Mouse (Mus musculus): ENCODE data around the gene Asns. TPM values are rescaled to one million over a fixed set of nuclear protein-coding genes. Genes with fewer than 3 reads are reported as not detected.
"Not testable (repeated sequence)": the region's sequence is repeated elsewhere in the genome, so short reads cannot be mapped to it uniquely, and the experiment has no call there.

The Asns gene
- polyA plus RNA-seq, 1 experiment from 2014 or later, result 133 TPM

DNA sequence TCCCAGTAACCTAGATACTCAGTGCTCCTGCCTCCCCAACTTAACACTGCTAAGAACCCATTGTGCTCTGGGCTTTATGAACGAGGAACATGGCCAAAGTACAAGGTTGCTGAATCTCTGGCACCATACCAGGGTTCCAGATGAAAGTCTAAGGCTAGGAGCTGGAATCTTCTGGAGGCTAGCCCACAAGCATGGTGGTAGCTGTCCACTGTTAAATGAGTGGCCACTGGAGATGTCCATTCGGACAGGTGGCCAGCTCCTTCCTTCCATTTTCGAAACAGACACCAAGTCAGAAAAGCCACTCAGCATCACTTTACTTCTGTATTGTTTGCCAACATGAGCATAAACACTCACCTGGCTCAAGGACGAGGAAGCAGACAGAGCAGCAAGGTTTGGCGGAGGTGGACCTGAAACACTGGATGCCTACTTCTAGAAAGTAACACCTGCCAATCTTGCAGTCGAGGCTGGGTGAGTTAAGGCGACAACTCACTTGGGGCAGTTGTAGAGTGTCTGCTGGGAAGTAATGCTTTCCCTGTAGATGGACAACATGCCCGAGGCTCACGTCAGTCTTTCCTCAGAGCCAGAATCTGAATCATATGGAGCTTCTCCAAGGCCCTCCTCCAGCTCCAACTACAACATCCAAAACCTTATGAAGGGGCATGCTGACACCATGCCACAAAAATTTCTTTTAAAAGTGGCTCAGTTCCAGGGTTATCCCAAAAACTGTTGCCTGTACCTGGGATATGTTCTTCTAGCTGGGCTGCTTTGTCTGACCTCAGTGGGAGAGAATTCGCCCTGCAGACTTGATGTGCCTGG is 20.4 kb downstream of the Asns start:
- H3K9me3 ChIP-seq (ENCODE audit: control insufficient read depth, low read length), result no peaks in the 10 kb centered on the region
- H3K36me3 ChIP-seq (ENCODE audit: control insufficient read depth, insufficient read depth, low read length), result no peaks in the 10 kb centered on the region; the same call in 1 of the 2 replicates
- H3K4me3 ChIP-seq (ENCODE audit: low read depth, low read length), result no peak overlapping the region
- H3K4me2 ChIP-seq (replicated peaks; ENCODE audit: low read depth), result no peak overlapping the region
- DNase-seq (ENCODE audit: low spot score), result no peak
- H3K4me1 ChIP-seq (replicated peaks; ENCODE audit: control insufficient read depth, insufficient read depth), result no peaks in the 10 kb centered on the region
- ATAC-seq (ENCODE audit: low FRiP score, low TSS enrichment), result no peak
- H3K27me3 ChIP-seq (ENCODE audit: control insufficient read depth, insufficient read depth, low read length), result no peaks in the 10 kb centered on the region
- no peak for TF ChIP-seq CTCF (IDR thresholded peaks at IDR 0.05; ENCODE audit: low read depth)
- 79% methylated on average over 10 of the region's 10 CpGs for WGBS
- H3K27ac ChIP-seq (replicated peaks), result no peak overlapping the region
- H3K9ac ChIP-seq (ENCODE audit: low read length), result no peak overlapping the region

- H3K4me2 ChIP-seq (replicated peaks; ENCODE audit: low read depth), result no peak overlapping the region
- H3K9me3 ChIP-seq (ENCODE audit: control insufficient read depth, low read length), result no peaks in the 10 kb centered on the region
- no peaks in the 10 kb centered on the region for H3K4me1 ChIP-seq (replicated peaks; ENCODE audit: control insufficient read depth, insufficient read depth)
- WGBS, result 61% methylated on average over 3 of the region's 3 CpGs
- DNase-seq (ENCODE audit: low spot score), result no peak
- H3K9ac ChIP-seq (ENCODE audit: low read length), result no peak overlapping the region
- no peaks in the 10 kb centered on the region for H3K27me3 ChIP-seq (ENCODE audit: control insufficient read depth, insufficient read depth, low read length)
- no peaks in the 10 kb centered on the region; the same call in 1 of the 2 replicates for H3K36me3 ChIP-seq (ENCODE audit: control insufficient read depth, insufficient read depth, low read length)
- TF ChIP-seq EP300 (optimal IDR thresholded peaks at IDR 0.05), result no peak
- no peak for TF ChIP-seq CTCF (IDR thresholded peaks at IDR 0.05; ENCODE audit: low read depth)
- no peak overlapping the region for H3K4me3 ChIP-seq (ENCODE audit: low read depth, low read length)
- no peak for ATAC-seq (ENCODE audit: low FRiP score, low TSS enrichment)
- H3K27ac ChIP-seq (replicated peaks), result no peak overlapping the region
Measured at GRCm38 (mm10) chr6:7671429-7671828, 21.6 kb downstream of the Asns start.

- 50% methylated on average over 3 of the region's 3 CpGs for WGBS
- Histone ChIP-seq H3K9ac (ENCODE audit: low read length) (no peak overlapping the region), H3K36me3 (ENCODE audit: control insufficient read depth, insufficient read depth, low read length) (no peaks in the 10 kb centered on the region; the same call in 1 of the 2 replicates), H3K27ac (replicated peaks) (no peak overlapping the region), H3K27me3 (ENCODE audit: control insufficient read depth, insufficient read depth, low read length) (no peaks in the 10 kb centered on the region), H3K4me1 (replicated peaks; ENCODE audit: control insufficient read depth, insufficient read depth) (no peaks in the 10 kb centered on the region), H3K4me2 (replicated peaks; ENCODE audit: low read depth) (no peak overlapping the region), H3K9me3 (ENCODE audit: control insufficient read depth, low read length) (no peaks in the 10 kb centered on the region), H3K4me3 (ENCODE audit: low read depth, low read length) (no peak overlapping the region)
- TF ChIP-seq EP300 (optimal IDR thresholded peaks at IDR 0.05) (no peak), CTCF (IDR thresholded peaks at IDR 0.05; ENCODE audit: low read depth) (peak; percentile 67)
- ATAC-seq (ENCODE audit: low FRiP score, low TSS enrichment), result no peak
- no peak for DNase-seq (ENCODE audit: low spot score)
Measured at GRCm38 (mm10) chr6:7670588-7670987, 22.5 kb downstream of the Asns start.

- 84% methylated on average over 5 of the region's 5 CpGs for WGBS
- no peak for DNase-seq (ENCODE audit: low spot score)
- TF ChIP-seq EP300 (optimal IDR thresholded peaks at IDR 0.05) (no peak), CTCF (IDR thresholded peaks at IDR 0.05; ENCODE audit: low read depth) (no peak)
Measured at GRCm38 (mm10) chr6:7669721-7670120, 23.3 kb downstream of the Asns start.

DNA sequence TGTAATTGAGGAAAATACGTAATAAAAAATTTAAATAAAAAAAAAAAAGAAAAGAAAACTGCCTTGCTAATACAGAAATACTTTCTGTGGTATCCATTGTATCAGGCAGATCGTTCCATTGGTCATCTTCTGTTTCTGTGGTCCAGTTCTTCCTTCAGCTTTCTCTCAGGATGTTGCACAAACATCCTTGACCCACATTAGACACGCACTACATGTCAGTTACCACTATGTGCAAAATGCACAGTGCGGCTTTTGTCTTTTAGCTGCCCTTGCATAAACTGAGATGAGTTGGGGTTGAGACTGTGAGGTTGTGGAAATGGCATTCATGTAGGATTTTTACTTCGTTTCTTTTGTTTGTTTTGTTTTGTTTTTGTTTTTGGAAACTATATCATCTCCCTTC is 24.7 kb downstream of the Asns start:
- no peak overlapping the region for H3K4me3 ChIP-seq (ENCODE audit: low read depth, low read length)
- DNase-seq (ENCODE audit: low spot score) (no peak), ATAC-seq (ENCODE audit: low FRiP score, low TSS enrichment) (no peak)
- no peak for TF ChIP-seq CTCF (IDR thresholded peaks at IDR 0.05; ENCODE audit: low read depth)
- TF ChIP-seq EP300 (optimal IDR thresholded peaks at IDR 0.05), result no peak
- H3K36me3 ChIP-seq (ENCODE audit: control insufficient read depth, insufficient read depth, low read length), result no peaks in the 10 kb centered on the region
- no peak overlapping the region for H3K9ac ChIP-seq (ENCODE audit: low read length)
- no peaks in the 10 kb centered on the region for H3K4me1 ChIP-seq (replicated peaks; ENCODE audit: control insufficient read depth, insufficient read depth)
- H3K4me2 ChIP-seq (replicated peaks; ENCODE audit: low read depth), result no peak overlapping the region
- no peaks in the 10 kb centered on the region for H3K27me3 ChIP-seq (ENCODE audit: control insufficient read depth, insufficient read depth, low read length)
- H3K9me3 ChIP-seq (ENCODE audit: control insufficient read depth, low read length), result no peaks in the 10 kb centered on the region
- no peak overlapping the region for H3K27ac ChIP-seq (replicated peaks)
- 82% methylated on average over 5 of the region's 5 CpGs for WGBS

More at GRCm38 (mm10) chr6:7669721-7670120, 23.3 kb downstream of the Asns start:
- no peaks in the 10 kb centered on the region for H3K4me1 ChIP-seq (replicated peaks; ENCODE audit: control insufficient read depth, insufficient read depth)
- no peak overlapping the region for H3K4me2 ChIP-seq (replicated peaks; ENCODE audit: low read depth)
- H3K27me3 ChIP-seq (ENCODE audit: control insufficient read depth, insufficient read depth, low read length), result no peaks in the 10 kb centered on the region
- H3K4me3 ChIP-seq (ENCODE audit: low read depth, low read length), result no peak overlapping the region
- H3K36me3 ChIP-seq (ENCODE audit: control insufficient read depth, insufficient read depth, low read length), result no peaks in the 10 kb centered on the region
- no peak for ATAC-seq (ENCODE audit: low FRiP score, low TSS enrichment)
- H3K9ac ChIP-seq (ENCODE audit: low read length), result no peak overlapping the region
- H3K27ac ChIP-seq (replicated peaks), result no peak overlapping the region
- no peaks in the 10 kb centered on the region for H3K9me3 ChIP-seq (ENCODE audit: control insufficient read depth, low read length)

GRCm38 (mm10) chr6:7665902-7666301 is 27.2 kb downstream of the Asns start:
- not testable (repeated sequence) for H3K9me3 ChIP-seq (ENCODE audit: control insufficient read depth, low read length); H3K27me3 ChIP-seq (ENCODE audit: control insufficient read depth, insufficient read depth, low read length)
- WGBS, result 95% methylated on average over 2 of the region's 4 CpGs

More at GRCm38 (mm10) chr6:7665902-7666301, 27.2 kb downstream of the Asns start:
- H3K4me1 ChIP-seq (replicated peaks; ENCODE audit: control insufficient read depth, insufficient read depth); DNase-seq (ENCODE audit: low spot score); H3K36me3 ChIP-seq (ENCODE audit: control insufficient read depth, insufficient read depth, low read length); H3K4me2 ChIP-seq (replicated peaks; ENCODE audit: low read depth); H3K27ac ChIP-seq (replicated peaks); H3K4me3 ChIP-seq (ENCODE audit: low read depth, low read length); H3K9ac ChIP-seq (ENCODE audit: low read length); ATAC-seq (ENCODE audit: low FRiP score, low TSS enrichment): not testable (repeated sequence)

Measured in stomach, postnatal 0 days (tissue).